Mouse (Mus musculus) embryonic fibroblast, embryonic 13.5 days (primary cell): ENCODE data around the gene Bmp10. TPM values are rescaled to one million over a fixed set of nuclear protein-coding genes. Genes with fewer than 3 reads are reported as not detected.

Experiments
- H3K27ac ChIP-seq: 2 replicates; pipeline ENCODE4 v1.5.1; 2012; ENCODE audit warnings: low read length, control low read depth, inconsistent platforms; ENCODE audit not compliant: insufficient read depth
- H3K4me1 ChIP-seq: 2 replicates; pipeline ENCODE4 v1.6.1; 2011; ENCODE audit warnings: low read length; ENCODE audit not compliant: control insufficient read depth, insufficient read depth
- H3K4me3 ChIP-seq: 2 replicates; pipeline ENCODE4 v1.5.1; 2011; ENCODE audit warnings: mild to moderate bottlenecking, control low read depth, low read length; ENCODE audit not compliant: insufficient read depth
- CTCF ChIP-seq: IDR thresholded peaks from 2 replicates; pipeline ENCODE4 v1.5.1; 2011; ENCODE audit warnings: mild to moderate bottlenecking, control low read depth, low read length, moderate library complexity, borderline replicate concordance; ENCODE audit not compliant: insufficient read depth
- POLR2A ChIP-seq: IDR thresholded peaks from 2 replicates; pipeline ENCODE4 v1.6.1; 2011; ENCODE audit warnings: low read depth, mild to moderate bottlenecking, control low read depth, low read length, moderate library complexity
- polyA plus RNA-seq: library from polyadenylated mRNA; stranded (reverse); fragments of >200 nt; gene quantifications from 2 replicates; pipeline ENCODE4 v1.2.4, GENCODE M21; 2011; ENCODE audit warnings: low read depth; ENCODE audit not compliant: missing spikeins, insufficient read length

Gene Bmp10
- polyA plus RNA-seq, 1 experiment: not detected

- H3K27ac ChIP-seq: no peak overlapping the region
- no peak for TF ChIP-seq POLR2A
- TF ChIP-seq CTCF: no peak
- no peak overlapping the region for H3K4me3 ChIP-seq
- no peaks in the 10 kb centered on the region for H3K4me1 ChIP-seq
Observed at GRCm38 (mm10) chr6:87399886-87400566, 28.8 kb upstream of the Bmp10 start.

DNA sequence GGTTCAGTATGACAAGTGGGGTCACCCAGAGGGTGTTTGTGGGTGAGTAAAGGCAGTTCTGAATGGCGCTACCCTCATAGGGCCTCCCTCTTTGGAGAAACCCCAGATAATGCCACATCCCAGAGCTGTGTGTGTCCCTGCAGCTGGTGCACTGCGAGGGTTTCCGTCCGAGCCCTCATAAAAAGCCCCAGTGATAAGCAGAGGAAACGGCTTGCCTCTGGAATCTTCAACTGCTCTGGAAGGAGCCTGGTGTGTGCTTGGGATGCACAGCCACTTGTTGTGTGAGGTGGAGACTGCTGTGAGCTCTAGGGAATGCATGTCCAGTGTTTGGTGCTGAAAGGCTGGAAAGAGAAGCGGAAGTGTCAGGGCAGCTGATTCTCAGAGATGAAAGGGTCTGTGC, 27.3 kb upstream of the Bmp10 start:
- TF ChIP-seq CTCF (no peak), POLR2A (no peak)
- no peak overlapping the region for H3K4me3 ChIP-seq
- H3K27ac ChIP-seq: no peak overlapping the region
- H3K4me1 ChIP-seq: no peaks in the 10 kb centered on the region

DNA sequence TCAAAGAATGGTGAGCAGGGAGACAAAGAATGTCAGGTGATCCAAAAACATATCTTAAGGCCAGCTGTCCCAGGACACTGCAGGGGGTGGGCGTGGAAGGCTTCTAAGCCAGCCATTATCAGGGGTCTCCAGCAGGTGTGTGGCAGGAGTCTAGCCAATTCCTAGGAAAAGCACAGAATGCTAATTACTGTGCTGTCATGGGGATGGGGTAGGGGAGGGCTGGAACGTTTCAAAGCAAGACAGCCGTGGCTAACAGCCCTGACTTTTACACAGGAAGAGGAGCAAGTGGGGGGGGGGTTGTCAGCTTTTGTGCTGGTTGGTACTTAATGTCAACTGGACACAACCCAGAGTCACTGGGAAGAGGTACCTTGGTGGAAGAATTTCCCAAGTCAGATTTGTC, 16.8 kb upstream of the Bmp10 start:
- Histone ChIP-seq H3K4me1 (no peaks in the 10 kb centered on the region), H3K4me3 (no peak overlapping the region), H3K27ac (no peak overlapping the region)
- TF ChIP-seq POLR2A: no peak
- no peak for TF ChIP-seq CTCF

DNA sequence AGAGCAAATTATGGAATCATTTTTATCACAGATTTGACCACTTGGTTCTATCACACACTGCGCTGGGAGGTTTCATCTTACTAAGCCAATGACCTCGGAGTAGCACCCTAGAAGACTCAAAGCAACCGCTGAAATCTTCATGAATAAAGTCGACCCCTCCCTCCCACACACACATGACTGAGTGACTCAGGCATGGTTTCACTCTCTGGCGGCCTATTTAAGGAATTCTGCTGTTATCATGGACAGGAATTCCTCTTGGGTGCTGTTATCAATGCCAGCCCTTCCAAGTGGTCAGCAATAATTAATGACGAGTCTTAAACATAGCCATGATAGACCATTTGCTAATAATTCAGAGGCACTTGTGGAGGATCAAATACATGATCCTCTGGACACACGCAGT, 6.5 kb upstream of the Bmp10 start:
- H3K27ac ChIP-seq: no peak overlapping the region
- H3K4me3 ChIP-seq: no peak overlapping the region
- no peaks in the 10 kb centered on the region; the same call in 1 of the 2 replicates for H3K4me1 ChIP-seq
- no peak for TF ChIP-seq CTCF
- TF ChIP-seq POLR2A: no peak

DNA sequence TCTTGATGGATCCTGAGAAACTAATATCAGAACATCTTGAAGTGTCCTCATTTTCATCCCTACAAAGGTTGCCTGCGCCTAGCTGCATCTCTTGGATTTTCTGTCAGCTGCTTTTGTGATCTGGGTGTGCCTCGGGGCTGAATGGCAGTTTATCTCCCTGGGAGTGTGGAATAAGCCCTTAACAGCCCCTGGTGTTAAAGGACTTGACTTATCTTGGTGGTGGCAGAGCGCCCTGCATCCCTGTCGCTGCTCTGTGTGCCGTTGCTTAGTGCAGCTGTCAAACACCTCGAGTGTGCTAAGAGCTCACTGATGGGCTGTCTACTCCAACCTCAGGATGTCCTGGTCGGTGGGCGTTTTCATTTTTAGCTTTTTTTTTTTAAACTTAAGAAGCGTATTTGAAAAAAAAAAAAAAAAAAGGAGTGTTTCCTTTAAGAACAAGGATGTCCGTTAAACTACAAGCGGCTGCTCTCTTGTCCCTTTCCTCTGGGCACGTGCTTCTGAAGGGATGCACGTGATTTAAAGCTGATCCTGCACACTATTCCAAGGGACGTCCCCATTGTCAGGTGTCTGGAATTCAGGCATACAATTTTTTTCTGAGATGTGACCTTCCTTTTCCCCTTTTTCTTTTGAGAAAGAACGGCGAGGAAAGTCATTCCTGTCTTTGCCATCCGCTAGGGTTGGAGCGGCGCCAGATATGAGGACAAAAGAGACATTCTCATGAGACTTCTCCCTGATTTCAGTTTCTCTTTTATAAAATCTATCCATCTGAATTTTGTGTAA, 4.6 kb upstream of the Bmp10 start:
- TF ChIP-seq CTCF: no peak
- no peak for TF ChIP-seq POLR2A
- Histone ChIP-seq H3K4me1 (no peaks in the 10 kb centered on the region; the same call in 1 of the 2 replicates), H3K4me3 (no peak overlapping the region), H3K27ac (no peak overlapping the region)

DNA sequence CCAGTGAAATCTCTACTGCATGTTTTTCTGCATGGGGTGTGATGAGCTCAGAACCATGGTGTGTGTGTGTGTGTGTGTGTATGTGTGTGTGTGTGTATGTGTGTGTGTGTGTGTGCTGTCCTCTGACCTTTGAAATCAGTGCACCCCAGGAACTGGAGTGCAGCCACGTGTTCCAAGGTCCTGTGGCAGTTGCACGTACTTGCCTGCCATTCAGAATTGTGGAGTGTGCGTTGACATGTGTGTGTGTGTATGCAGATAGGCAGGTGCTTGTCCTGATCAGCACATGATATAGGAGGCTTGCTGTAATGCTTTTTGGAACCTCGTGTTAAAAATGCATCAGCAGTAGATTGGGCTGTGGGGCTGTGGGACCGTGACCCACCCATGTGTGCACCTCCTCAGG, 1.8 kb upstream of the Bmp10 start:
- Histone ChIP-seq H3K27ac (no peak overlapping the region), H3K4me3 (no peak overlapping the region), H3K4me1 (no peaks in the 10 kb centered on the region; the same call in 1 of the 2 replicates)
- no peak for TF ChIP-seq POLR2A
- TF ChIP-seq CTCF: no peak

DNA sequence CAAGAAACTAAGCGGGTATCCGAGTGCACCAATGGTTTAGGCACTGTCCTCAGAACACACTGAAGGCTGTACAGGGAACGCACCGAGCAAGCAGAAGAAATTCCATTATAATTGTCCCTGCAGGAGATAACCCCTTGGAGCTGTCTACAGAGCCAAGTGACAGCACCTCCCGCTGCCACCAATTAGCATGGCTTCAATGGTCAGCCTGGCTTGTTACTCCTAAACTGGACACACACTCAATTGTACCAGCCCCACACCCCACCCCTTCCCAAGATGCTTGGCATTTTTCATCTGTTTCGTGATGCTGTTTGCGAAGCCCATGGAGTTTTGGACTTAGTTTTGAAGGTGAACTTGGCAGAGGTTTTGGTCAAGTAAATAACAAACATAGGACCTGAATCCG, 1.2 kb upstream of the Bmp10 start:
- H3K4me3 ChIP-seq: no peak overlapping the region

GRCm38 (mm10) chr6:87435791-87436190, 7.0 kb downstream of the Bmp10 start:
- no peak for TF ChIP-seq CTCF
- no peak for TF ChIP-seq POLR2A
- H3K27ac ChIP-seq: no peak overlapping the region

More for the DNA sequence above, 1.2 kb upstream of the Bmp10 start:
- no peak for TF ChIP-seq POLR2A
- TF ChIP-seq CTCF: no peak
- H3K27ac ChIP-seq: no peak overlapping the region
- no peaks in the 10 kb centered on the region; the same call in 1 of the 2 replicates for H3K4me1 ChIP-seq

DNA sequence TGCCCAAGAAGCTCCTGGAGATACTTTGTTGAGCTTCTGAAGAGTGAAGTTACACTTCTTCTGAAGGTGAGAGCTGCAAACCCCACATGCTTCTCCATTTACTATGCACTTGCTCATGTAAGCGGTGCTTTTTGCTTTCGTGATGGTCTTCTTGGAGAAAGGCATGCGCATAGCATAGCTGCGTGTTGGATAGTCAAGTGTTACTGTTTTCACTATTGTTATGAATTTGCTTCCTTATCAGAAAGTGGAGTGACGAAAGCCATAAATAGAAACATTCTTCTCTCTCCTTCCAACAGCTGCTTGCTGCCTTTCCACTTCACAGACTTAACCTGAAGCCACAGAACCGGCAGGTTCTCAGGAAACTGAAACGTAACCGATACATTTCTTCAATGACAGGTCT, 8.0 kb downstream of the Bmp10 start:
- no peaks in the 10 kb centered on the region for H3K4me1 ChIP-seq
- H3K4me3 ChIP-seq: no peak overlapping the region
- H3K27ac ChIP-seq: no peak overlapping the region
- TF ChIP-seq CTCF (no peak), POLR2A (no peak)

More at GRCm38 (mm10) chr6:87435791-87436190, 7.0 kb downstream of the Bmp10 start:
- Histone ChIP-seq H3K4me1 (no peaks in the 10 kb centered on the region), H3K4me3 (no peak overlapping the region)

DNA sequence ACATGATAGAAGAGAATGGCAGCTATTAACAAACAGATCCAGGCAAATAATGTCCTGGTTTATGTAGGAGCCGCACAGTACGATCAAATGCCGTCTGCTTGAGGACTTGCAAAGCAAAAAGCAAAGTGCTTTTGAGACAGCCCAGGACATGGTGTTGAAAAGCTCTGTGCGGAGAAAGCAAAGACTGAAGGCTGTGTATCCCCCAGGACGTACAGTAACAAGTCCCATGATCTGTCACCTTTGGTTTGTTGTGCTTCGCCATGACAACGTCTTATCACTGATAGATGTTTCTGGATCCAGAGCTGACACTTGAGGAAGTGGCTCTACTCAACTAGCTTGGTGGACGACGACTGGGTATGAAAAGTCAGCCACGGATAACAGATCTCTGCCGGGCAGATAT, 14.5 kb downstream of the Bmp10 start:
- H3K4me1 ChIP-seq: no peaks in the 10 kb centered on the region
- TF ChIP-seq POLR2A: no peak
- no peak overlapping the region for H3K27ac ChIP-seq
- H3K4me3 ChIP-seq: no peak overlapping the region
